Mouse (Mus musculus) mesoderm, embryonic 11.5 days (tissue): ENCODE results near the gene Ddx24.

Source experiments
- DNase-seq: peaks from one replicate; pipeline ENCODE4 v3.0.0-alpha.2; 2012; ENCODE audit warnings: low read depth, low spot score

Gene Ddx24

GRCm38 (mm10) chr12:103389982-103390381 is 35.6 kb downstream of the Ddx24 start:
- no peak for DNase-seq

- DNase-seq: no peak
These were observed 36.3 kb downstream of the Ddx24 start for GRCm38 (mm10) chr12:103389348-103389727.

- peak; percentile 96 for DNase-seq
These were observed 36.9 kb downstream of the Ddx24 start, which contains the start of gene Otub2 for GRCm38 (mm10) chr12:103388505-103389347. TSS of gene Otub2 (plus strand) at chr12:103388682.

GRCm38 (mm10) chr12:103380226-103380625 is 45.4 kb downstream of the Ddx24 start:
- no peak for DNase-seq

- DNase-seq: no peak
These were observed 48.9 kb downstream of the Ddx24 start for GRCm38 (mm10) chr12:103376774-103377173.

- DNase-seq: no peak
These were observed 49.5 kb downstream of the Ddx24 start for GRCm38 (mm10) chr12:103376124-103376523.

GRCm38 (mm10) chr12:103373530-103374236 is 51.9 kb downstream of the Ddx24 start:
- no peak for DNase-seq

- DNase-seq: peak; percentile 74
These were observed 53.9 kb downstream of the Ddx24 start for GRCm38 (mm10) chr12:103371711-103372110.

- no peak for DNase-seq
These were observed 54.8 kb downstream of the Ddx24 start for GRCm38 (mm10) chr12:103370861-103371260.

GRCm38 (mm10) chr12:103368777-103369176 is 56.9 kb downstream of the Ddx24 start:
- DNase-seq: no peak

- no peak for DNase-seq
These were observed 57.3 kb downstream of the Ddx24 start for GRCm38 (mm10) chr12:103368326-103368669.

GRCm38 (mm10) chr12:103367620-103368325 is 57.9 kb downstream of the Ddx24 start:
- peak; percentile 84 for DNase-seq

GRCm38 (mm10) chr12:103367171-103367570 is 58.5 kb downstream of the Ddx24 start:
- no peak for DNase-seq

GRCm38 (mm10) chr12:103362336-103362735 is 63.3 kb downstream of the Ddx24 start:
- DNase-seq: no peak

- no peak for DNase-seq
These were observed 63.9 kb downstream of the Ddx24 start for GRCm38 (mm10) chr12:103361539-103362307.

GRCm38 (mm10) chr12:103360812-103361211 is 64.8 kb downstream of the Ddx24 start:
- no peak for DNase-seq

GRCm38 (mm10) chr12:103358951-103359801 is 66.5 kb downstream of the Ddx24 start:
- DNase-seq: peak; percentile 23

GRCm38 (mm10) chr12:103358216-103358615 is 67.4 kb downstream of the Ddx24 start:
- no peak for DNase-seq
